Mouse (Mus musculus) embryo, embryonic 10.5 days (tissue): ENCODE data around the gene Thsd7a.

Experiments
- DNase-seq: peaks from one replicate; pipeline ENCODE4 v3.0.0-alpha.2; 2015; ENCODE audit warnings: low spot score

The Thsd7a gene

GRCm38 (mm10) chr6:12748787-12749530, at the start of gene Thsd7a:
Gene Thsd7a, minus strand, starts transcription at chr6:12749410.
- DNase-seq, result peak; percentile 77

- no peak for DNase-seq
Observed at GRCm38 (mm10) chr6:12787129-12787528, 37.9 kb upstream of the Thsd7a start.

- DNase-seq, result no peak
Observed at GRCm38 (mm10) chr6:12786378-12786982, 37.3 kb upstream of the Thsd7a start.

GRCm38 (mm10) chr6:12784918-12785618, 35.9 kb upstream of the Thsd7a start:
- peak; percentile 27 for DNase-seq

- DNase-seq, result no peak
Observed at GRCm38 (mm10) chr6:12772799-12773198, 23.6 kb upstream of the Thsd7a start.

- DNase-seq, result no peak
Observed at GRCm38 (mm10) chr6:12765191-12765590, 16.0 kb upstream of the Thsd7a start.

- no peak for DNase-seq
Observed at GRCm38 (mm10) chr6:12764606-12765005, 15.4 kb upstream of the Thsd7a start.

GRCm38 (mm10) chr6:12763816-12764215, 14.6 kb upstream of the Thsd7a start:
- DNase-seq, result no peak

- no peak for DNase-seq
Observed at GRCm38 (mm10) chr6:12759328-12760193, 10.4 kb upstream of the Thsd7a start.

GRCm38 (mm10) chr6:12752297-12752696, 3.1 kb upstream of the Thsd7a start:
- DNase-seq, result no peak

- peak; percentile 38 for DNase-seq
Observed at GRCm38 (mm10) chr6:12750441-12750840, 1.2 kb upstream of the Thsd7a start.

- DNase-seq, result no peak
Observed at GRCm38 (mm10) chr6:12749531-12750210, 461 bp upstream of the Thsd7a start.

GRCm38 (mm10) chr6:12748454-12748786, 790 bp downstream of the Thsd7a start:
- DNase-seq, result peak; percentile 72

- peak; percentile 62 for DNase-seq
Observed at GRCm38 (mm10) chr6:12747856-12748450, 1.3 kb downstream of the Thsd7a start.

- DNase-seq, result no peak
Observed at GRCm38 (mm10) chr6:12742791-12743190, 6.4 kb downstream of the Thsd7a start.

GRCm38 (mm10) chr6:12733924-12734323, 15.3 kb downstream of the Thsd7a start:
- peak; percentile 15 for DNase-seq

GRCm38 (mm10) chr6:12716071-12716470, 33.1 kb downstream of the Thsd7a start:
- DNase-seq, result no peak

- DNase-seq, result no peak
Observed at GRCm38 (mm10) chr6:12712581-12712980, 36.6 kb downstream of the Thsd7a start.

- no peak for DNase-seq
Observed at GRCm38 (mm10) chr6:12702925-12703324, 46.3 kb downstream of the Thsd7a start.

- no peak for DNase-seq
Observed at GRCm38 (mm10) chr6:12699089-12699488, 50.1 kb downstream of the Thsd7a start.

- DNase-seq, result peak; percentile 2
Observed at GRCm38 (mm10) chr6:12693689-12694088, 55.5 kb downstream of the Thsd7a start.
